Mouse (Mus musculus): ENCODE measurements at regions not wholly inside any gene's neighbourhood (a gene's known extent, or its start where the extent isn't known, plus 50 kb on each side); places are given as distances from the start of the nearest gene placed in this dataset.

- TF ChIP-seq USF1 (IDR thresholded peaks at IDR 0.05; ENCODE audit: low read depth) (no peak), TCF12 (IDR thresholded peaks at IDR 0.05; ENCODE audit: insufficient read depth, poor library complexity, severe bottlenecking) (no peak), POLR2A (IDR thresholded peaks at IDR 0.05; ENCODE audit: insufficient read length, low read depth) (no peak)
Measured at GRCm38 (mm10) chr16:7795561-7795960, 629.4 kb downstream of the Tmem114 start.

Measured in myocyte (in vitro differentiated cells).